Mouse (Mus musculus): ENCODE measurements around the gene Depdc5.

The Depdc5 gene

GRCm38 (mm10) chr5:33002781-33003180, 139.3 kb downstream of the Depdc5 start:
- no peak for DNase-seq (ENCODE audit: low read depth)

- no peak for DNase-seq (ENCODE audit: low read depth)
Observed at GRCm38 (mm10) chr5:33003500-33003899, 140.0 kb downstream of the Depdc5 start.

- no peak for DNase-seq (ENCODE audit: low read depth)
Observed at GRCm38 (mm10) chr5:33004110-33004509, 140.6 kb downstream of the Depdc5 start.

GRCm38 (mm10) chr5:33005442-33006145, 142.1 kb downstream of the Depdc5 start:
- DNase-seq (ENCODE audit: low read depth), result no peak

- DNase-seq (ENCODE audit: low read depth), result no peak
Observed at GRCm38 (mm10) chr5:33006670-33007069, 143.2 kb downstream of the Depdc5 start.

- no peak for DNase-seq (ENCODE audit: low read depth)
Observed at GRCm38 (mm10) chr5:33007371-33007770, 143.9 kb downstream of the Depdc5 start.

- no peak for DNase-seq (ENCODE audit: low read depth)
Observed at GRCm38 (mm10) chr5:33009301-33009700, 145.8 kb downstream of the Depdc5 start.

- DNase-seq (ENCODE audit: low read depth), result no peak
Observed at GRCm38 (mm10) chr5:33009818-33010812, 146.6 kb downstream of the Depdc5 start.

GRCm38 (mm10) chr5:33011132-33012106, 147.9 kb downstream of the Depdc5 start:
- DNase-seq (ENCODE audit: low read depth), result no peak

- no peak for DNase-seq (ENCODE audit: low read depth)
Observed at GRCm38 (mm10) chr5:33014096-33014495, 150.6 kb downstream of the Depdc5 start.

- no peak for DNase-seq (ENCODE audit: low read depth)
Observed at GRCm38 (mm10) chr5:33015579-33015978, 152.1 kb downstream of the Depdc5 start.

GRCm38 (mm10) chr5:33018189-33018560, 154.7 kb downstream of the Depdc5 start:
- DNase-seq (ENCODE audit: low read depth), result no peak

GRCm38 (mm10) chr5:33018561-33019425, 155.3 kb downstream of the Depdc5 start, which contains the start of gene Ywhah:
Gene Ywhah (plus strand): TSS chr5:33018816.
- peak; percentile 95 for DNase-seq (ENCODE audit: low read depth)

GRCm38 (mm10) chr5:33019426-33019821, 155.9 kb downstream of the Depdc5 start:
- no peak for DNase-seq (ENCODE audit: low read depth)

GRCm38 (mm10) chr5:33021622-33022021, 158.1 kb downstream of the Depdc5 start:
- DNase-seq (ENCODE audit: low read depth), result no peak

GRCm38 (mm10) chr5:33023337-33023736, 159.8 kb downstream of the Depdc5 start:
- DNase-seq (ENCODE audit: low read depth), result no peak

GRCm38 (mm10) chr5:33024474-33024873, 161.0 kb downstream of the Depdc5 start:
- DNase-seq (ENCODE audit: low read depth), result no peak

GRCm38 (mm10) chr5:33028656-33029055, 165.2 kb downstream of the Depdc5 start:
- DNase-seq (ENCODE audit: low read depth), result no peak

GRCm38 (mm10) chr5:33030425-33031175, 167.1 kb downstream of the Depdc5 start:
- DNase-seq (ENCODE audit: low read depth), result no peak

All from c-Kit-positive CD71-positive TER-119-negative erythroid progenitor cells, embryonic 14.5 days (primary cell).